In genomic region chr2:101721835-101722234, GRCm38 (mm10) we compare ENCODE assay signal across 16 mouse cellular contexts. TPM values are rescaled to one million over a fixed set of nuclear protein-coding genes. Genes with fewer than 3 reads are reported as not detected.
DNase-seq lines count a peak whose midpoint lies in the region; ATAC-seq and TF ChIP-seq lines count a peak whose summit lies in the region.
"Had no signal": no experiment of that assay in that cellular context is flagged by ENCODE, and none has a peak within 500 bp of the region (broad histone marks: within the 10 kb centered on the region; RNA-seq: fewer than 3 reads in every experiment).

No protein-coding gene starts in this region.

- TF ChIP-seq CTCF in intestine, postnatal 0 days (IDR thresholded peaks at IDR 0.05; ENCODE audit: low read depth), result no peak

- DNase-seq in heart, postnatal 36 days, result no peak
- no peak for DNase-seq in midbrain, embryonic 10.5 days (ENCODE audit: low spot score)
- no peak for DNase-seq in cerebellum, postnatal 25 days
- DNase-seq: cerebellum, adult 11 months; cerebellum, postnatal 36 days; thymus, postnatal 14 days had no signal

- ATAC-seq in heart, embryonic 11.5 days (replicated peaks; ENCODE audit: insufficient number of reproducible peaks, low FRiP score, low TSS enrichment), result no peak
- no peak for ATAC-seq in midbrain, embryonic 16.5 days
- no peak for ATAC-seq in hindbrain, embryonic 16.5 days
- no peak for ATAC-seq in midbrain, embryonic 15.5 days (replicated peaks)
- ATAC-seq in intestine, postnatal 0 days, result no peak
- ATAC-seq: inflammation-experienced regulatory T-cells, adult 6 months had no signal

- no peak overlapping the region for H3K9ac ChIP-seq in heart, embryonic 11.5 days (ENCODE audit: low read depth, low read length)
- no peak overlapping the region for H3K9ac ChIP-seq in midbrain, embryonic 16.5 days (ENCODE audit: low read depth, low read length)
- no peak overlapping the region for H3K9ac ChIP-seq in hindbrain, embryonic 16.5 days (ENCODE audit: low read depth, low read length)
- no peak overlapping the region for H3K9ac ChIP-seq in midbrain, embryonic 15.5 days
- no peak overlapping the region for H3K9ac ChIP-seq in intestine, postnatal 0 days (ENCODE audit: low read depth, low read length)
- H3K9ac ChIP-seq: limb, embryonic 13.5 days; liver, embryonic 15.5 days had no signal

- H3K4me2 ChIP-seq in heart, embryonic 11.5 days, result no peak overlapping the region
- H3K4me2 ChIP-seq in midbrain, embryonic 16.5 days (ENCODE audit: low read length), result no peak overlapping the region
- no peak overlapping the region for H3K4me2 ChIP-seq in hindbrain, embryonic 16.5 days (ENCODE audit: low read length)
- H3K4me2 ChIP-seq in midbrain, embryonic 15.5 days, result no peak overlapping the region
- H3K4me2 ChIP-seq in intestine, postnatal 0 days (replicated peaks; ENCODE audit: low read depth), result no peak overlapping the region
- H3K4me2 ChIP-seq: limb, embryonic 13.5 days; liver, embryonic 15.5 days had no signal

- H3K9me3 ChIP-seq in heart, embryonic 11.5 days (replicated peaks; ENCODE audit: control insufficient read depth, low read length), result no peaks in the 10 kb centered on the region
- H3K9me3 ChIP-seq in midbrain, embryonic 10.5 days (replicated peaks), result no peaks in the 10 kb centered on the region
- no peaks in the 10 kb centered on the region for H3K9me3 ChIP-seq in midbrain, embryonic 16.5 days (replicated peaks; ENCODE audit: control insufficient read depth, low read length, poor library complexity, severe bottlenecking)
- no peaks in the 10 kb centered on the region for H3K9me3 ChIP-seq in hindbrain, embryonic 16.5 days (ENCODE audit: control insufficient read depth, low read length)
- no peaks in the 10 kb centered on the region for H3K9me3 ChIP-seq in midbrain, embryonic 15.5 days
- no peaks in the 10 kb centered on the region for H3K9me3 ChIP-seq in intestine, postnatal 0 days (ENCODE audit: control insufficient read depth)
- H3K9me3 ChIP-seq: limb, embryonic 13.5 days; liver, embryonic 15.5 days; megakaryocyte, embryonic 14.5 days had no signal

- no peaks in the 10 kb centered on the region for H3K27me3 ChIP-seq in heart, embryonic 11.5 days (ENCODE audit: control insufficient read depth, insufficient read depth, low read length)
- H3K27me3 ChIP-seq in midbrain, embryonic 10.5 days (ENCODE audit: low read depth, poor library complexity, severe bottlenecking), result no peaks in the 10 kb centered on the region
- no peaks in the 10 kb centered on the region for H3K27me3 ChIP-seq in midbrain, embryonic 16.5 days (ENCODE audit: control insufficient read depth, insufficient read depth, low read depth, low read length)
- H3K27me3 ChIP-seq in hindbrain, embryonic 16.5 days (replicated peaks; ENCODE audit: control insufficient read depth, insufficient read depth, low read length), result no peaks in the 10 kb centered on the region
- H3K27me3 ChIP-seq in midbrain, embryonic 15.5 days (replicated peaks), result no peaks in the 10 kb centered on the region
- H3K27me3 ChIP-seq in intestine, postnatal 0 days (replicated peaks; ENCODE audit: control insufficient read depth, insufficient read depth, low read length), result no peaks in the 10 kb centered on the region
- H3K27me3 ChIP-seq: limb, embryonic 13.5 days; liver, embryonic 15.5 days; megakaryocyte, embryonic 14.5 days had no signal

- WGBS in heart, embryonic 11.5 days (ENCODE audit: insufficient replicate concordance), result 83% methylated on average over 4 of the region's 4 CpGs
- WGBS in midbrain, embryonic 10.5 days, result 80% methylated on average over 4 of the region's 4 CpGs
- WGBS in midbrain, embryonic 16.5 days, result 88% methylated on average over 4 of the region's 4 CpGs
- WGBS in hindbrain, embryonic 16.5 days, result 91% methylated on average over 4 of the region's 4 CpGs
- 85% methylated on average over 4 of the region's 4 CpGs for whole genome bisulfite sequencing in midbrain, embryonic 15.5 days
- WGBS in intestine, postnatal 0 days, result 88% methylated on average over 4 of the region's 4 CpGs

- intact Hi-C loops in heart, postnatal 36 days (cut with DNase I), result no loop called here

- no peaks in the 10 kb centered on the region for H3K36me3 ChIP-seq in heart, embryonic 11.5 days (ENCODE audit: control insufficient read depth, insufficient read depth, low read length)
- H3K36me3 ChIP-seq in midbrain, embryonic 10.5 days, result peaks cover 34% of the 10 kb centered on the region
- no peaks in the 10 kb centered on the region for H3K36me3 ChIP-seq in midbrain, embryonic 16.5 days (ENCODE audit: control insufficient read depth, insufficient read depth, low read length)
- H3K36me3 ChIP-seq in hindbrain, embryonic 16.5 days (ENCODE audit: control insufficient read depth, insufficient read depth, low read length), result no peaks in the 10 kb centered on the region
- H3K36me3 ChIP-seq in midbrain, embryonic 15.5 days (replicated peaks), result no peaks in the 10 kb centered on the region
- H3K36me3 ChIP-seq in intestine, postnatal 0 days (ENCODE audit: control insufficient read depth, insufficient read depth), result peaks cover 19% of the 10 kb centered on the region
- H3K36me3 ChIP-seq: liver, embryonic 15.5 days had no signal

- peaks cover 18% of the 10 kb centered on the region for H3K4me1 ChIP-seq in heart, embryonic 11.5 days (ENCODE audit: control insufficient read depth, insufficient read depth, low read length)
- peaks cover 47% of the 10 kb centered on the region for H3K4me1 ChIP-seq in midbrain, embryonic 10.5 days
- 0 out of 2 replicates have a peak, but pooled peaks cover 4% of the 10 kb centered on the region for H3K4me1 ChIP-seq in midbrain, embryonic 16.5 days (ENCODE audit: control insufficient read depth, insufficient read depth, low read length)
- peaks cover 9% of the 10 kb centered on the region for H3K4me1 ChIP-seq in hindbrain, embryonic 16.5 days (ENCODE audit: control insufficient read depth, insufficient read depth, low read depth, low read length)
- H3K4me1 ChIP-seq in midbrain, embryonic 15.5 days, result peaks cover 13% of the 10 kb centered on the region
- no peaks in the 10 kb centered on the region for H3K4me1 ChIP-seq in intestine, postnatal 0 days (replicated peaks; ENCODE audit: control insufficient read depth, insufficient read depth, low read length)
- H3K4me1 ChIP-seq: liver, embryonic 15.5 days had no signal

- no peak overlapping the region for H3K4me3 ChIP-seq in heart, embryonic 11.5 days (ENCODE audit: low read depth, low read length)
- H3K4me3 ChIP-seq in midbrain, embryonic 10.5 days, result no peak overlapping the region
- no peak overlapping the region for H3K4me3 ChIP-seq in midbrain, embryonic 16.5 days (ENCODE audit: low read depth, low read length)
- no peak overlapping the region for H3K4me3 ChIP-seq in hindbrain, embryonic 16.5 days (ENCODE audit: low read length)
- no peak overlapping the region for H3K4me3 ChIP-seq in midbrain, embryonic 15.5 days
- H3K4me3 ChIP-seq in intestine, postnatal 0 days (ENCODE audit: low read depth, low read length), result no peak overlapping the region
- H3K4me3 ChIP-seq: gastrocnemius, adult 2 months; limb, embryonic 13.5 days; liver, embryonic 15.5 days; megakaryocyte, embryonic 14.5 days had no signal

- peak overlapping the region; percentile 65; the same call in 1 of the 2 replicates for H3K27ac ChIP-seq in heart, embryonic 11.5 days (ENCODE audit: low read depth, low read length)
- peak overlapping the region; percentile 97 for H3K27ac ChIP-seq in midbrain, embryonic 10.5 days (replicated peaks)
- no peak overlapping the region for H3K27ac ChIP-seq in midbrain, embryonic 16.5 days (ENCODE audit: low read length)
- H3K27ac ChIP-seq in hindbrain, embryonic 16.5 days (ENCODE audit: low read depth, low read length), result 0 out of 2 replicates have a peak overlapping the region, but pooled peaks have one; percentile 29
- peak overlapping the region; percentile 60; the same call in 1 of the 2 replicates for H3K27ac ChIP-seq in midbrain, embryonic 15.5 days
- no peak overlapping the region for H3K27ac ChIP-seq in intestine, postnatal 0 days (ENCODE audit: low read depth, low read length)
- H3K27ac ChIP-seq: liver, embryonic 15.5 days had no signal

RNA-seq across cellular contexts. Expression of gene Traf6, which starts 43.6 kb away (rescaled TPM):
- polyA plus RNA-seq in heart, embryonic 11.5 days (2014; fragmentation: Nextera tagmentation; extraction: Ambion mirVana), result 8.3 and 10.2 TPM in 2 replicates
- total RNA-seq in heart, postnatal 36 days (2021), result 10 to 100 TPM in 1 of 2 experiments, 1 to 10 TPM in 1; 9.0 to 10.3 TPM
- polyA plus RNA-seq in midbrain, embryonic 10.5 days (2016; fragmentation: Nextera tagmentation; extraction: Ambion mirVana), result 16.9 and 18.7 TPM in 2 replicates
- 5.2 and 6.8 TPM in 2 replicates for polyA plus RNA-seq in midbrain, embryonic 16.5 days (2015; fragmentation: Nextera tagmentation; extraction: Ambion mirVana)
- 4.1 and 5.8 TPM in 2 replicates for polyA plus RNA-seq in hindbrain, embryonic 16.5 days (2015; fragmentation: Nextera tagmentation; extraction: Ambion mirVana)
- 6.2 and 6.6 TPM in 2 replicates for polyA plus RNA-seq in midbrain, embryonic 15.5 days (2015; fragmentation: Nextera tagmentation; extraction: Ambion mirVana)
- polyA plus RNA-seq in intestine, postnatal 0 days (2015; fragmentation: Nextera tagmentation; extraction: Ambion mirVana), result 4.9 and 5.5 TPM in 2 replicates

Comparison
In these comparisons a context has a peak if more than half of its experiments do, and no peak if none do; other contexts are left out.
1. H3K27ac ChIP-seq: peak in heart, embryonic 11.5 days (single experiment), midbrain, embryonic 10.5 days (single experiment), hindbrain, embryonic 16.5 days (single experiment) and midbrain, embryonic 15.5 days (single experiment); none in midbrain, embryonic 16.5 days (single experiment) and intestine, postnatal 0 days (single experiment).